Mouse (Mus musculus) macrophage (primary cell): ENCODE results near the gene Gdpd5. TPM values are rescaled to one million over a fixed set of nuclear protein-coding genes. Genes with fewer than 3 reads are reported as not detected.
"Not testable (repeated sequence)": the region's sequence is repeated elsewhere in the genome, so short reads cannot be mapped to it uniquely, and the experiment has no call there.

Experiments used
- H3K27ac ChIP-seq: fragments of 350-480 bp; formaldehyde crosslinking; 2 replicates; pipeline ENCODE4 v1.9.0; 2021
- H3K36me3 ChIP-seq: fragments of 350-480 bp; formaldehyde crosslinking; 2 replicates; pipeline ENCODE4 v1.9.0; 2021; ENCODE audit errors: inconsistent target
- H3K4me3 ChIP-seq: fragments of 350-480 bp; formaldehyde crosslinking; 2 replicates; pipeline ENCODE4 v1.9.0; 2021; ENCODE audit errors: inconsistent target
- H3K79me2 ChIP-seq: fragments of 350-480 bp; formaldehyde crosslinking; 2 replicates; pipeline ENCODE4 v1.9.0; 2021; ENCODE audit errors: inconsistent target
- WGBS: methylation state at CpG from one replicate; pipeline ENCODE4 v1.1.7; 2026; ENCODE audit warnings: inconsistent platforms; ENCODE audit not compliant: missing documents; 5-methylcytosine and 5-hydroxymethylcytosine counted together
- polyA plus RNA-seq: library from polyadenylated mRNA; stranded (reverse); fragments of 250-400 nt; gene quantifications from 3 replicates; pipeline ENCODE4 v1.2.4, GENCODE M21; 2018; ENCODE audit warnings: inconsistent platforms

Gene Gdpd5
- polyA plus RNA-seq, 1 experiment from 2014 or later, result 14.8 TPM

DNA sequence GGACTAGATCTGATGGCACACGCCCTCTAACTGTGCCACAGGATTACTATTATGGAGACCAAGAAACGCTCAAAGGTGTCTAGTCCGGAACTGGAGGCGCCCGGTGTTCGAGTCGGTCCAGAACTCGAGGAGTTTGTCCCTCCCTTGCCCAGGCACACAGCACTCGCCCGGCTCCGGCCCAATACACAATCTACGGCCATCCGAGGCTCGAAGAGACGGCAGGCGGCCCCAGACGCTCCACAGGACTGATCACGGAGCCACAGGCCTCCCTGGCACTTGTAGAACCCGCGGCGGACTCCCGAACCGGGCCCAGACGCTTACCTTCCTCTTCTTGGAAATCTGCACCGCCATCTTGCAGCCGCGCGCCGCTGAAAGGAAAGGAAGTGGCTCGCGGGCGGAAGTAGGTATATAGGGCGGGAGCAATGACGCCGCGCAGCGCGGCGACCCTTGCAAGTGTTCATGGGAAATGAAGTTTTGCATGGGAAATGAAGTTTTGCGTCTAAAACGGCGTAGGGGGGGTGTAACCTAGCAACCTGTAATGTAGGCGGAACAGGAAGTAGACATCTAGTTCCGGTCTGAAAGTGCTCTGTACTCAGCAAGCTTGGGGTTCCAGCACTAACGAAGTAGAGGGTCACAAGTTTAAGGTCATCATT, 102.2 kb downstream of the Gdpd5 start, which contains the start of gene Rps3:
Gene Rps3 (minus strand): TSS at position 468 of the 653 bp plus-strand sequence.
- peaks cover 51% of the 10 kb centered on the region for H3K79me2 ChIP-seq
- peak within 1 kb of the TSS; percentile 67 for H3K27ac ChIP-seq
- H3K36me3 ChIP-seq, result peaks cover 35% of the 10 kb centered on the region
- WGBS, result under 1% methylated on average over 40 of the region's 45 CpGs
- peak within 1 kb of the TSS; percentile 97 for H3K4me3 ChIP-seq

DNA sequence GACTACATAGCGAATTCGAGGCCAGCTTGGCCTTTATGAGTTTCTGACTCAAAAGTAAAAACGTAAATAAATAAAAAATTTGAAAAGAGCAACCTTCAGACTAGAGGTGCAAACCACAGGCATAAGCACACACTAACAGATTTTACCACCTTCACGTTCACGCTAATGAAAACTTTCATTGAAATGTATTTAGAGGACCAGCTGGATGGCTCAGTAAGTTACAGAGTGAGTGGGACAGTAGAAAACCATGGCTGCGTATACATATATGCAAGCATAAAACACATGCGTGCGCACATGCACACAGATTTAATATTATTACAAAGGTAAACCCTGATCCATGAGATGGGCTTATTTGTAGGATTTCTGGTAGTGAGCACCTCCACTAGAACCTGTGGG, 102.7 kb downstream of the Gdpd5 start:
- no peak overlapping the region for H3K4me3 ChIP-seq
- peak overlapping the region; percentile 35 for H3K27ac ChIP-seq
- peaks cover 29% of the 10 kb centered on the region for H3K36me3 ChIP-seq
- WGBS, result 41% methylated on average over 8 of the region's 8 CpGs
- H3K79me2 ChIP-seq, result peaks cover 46% of the 10 kb centered on the region

DNA sequence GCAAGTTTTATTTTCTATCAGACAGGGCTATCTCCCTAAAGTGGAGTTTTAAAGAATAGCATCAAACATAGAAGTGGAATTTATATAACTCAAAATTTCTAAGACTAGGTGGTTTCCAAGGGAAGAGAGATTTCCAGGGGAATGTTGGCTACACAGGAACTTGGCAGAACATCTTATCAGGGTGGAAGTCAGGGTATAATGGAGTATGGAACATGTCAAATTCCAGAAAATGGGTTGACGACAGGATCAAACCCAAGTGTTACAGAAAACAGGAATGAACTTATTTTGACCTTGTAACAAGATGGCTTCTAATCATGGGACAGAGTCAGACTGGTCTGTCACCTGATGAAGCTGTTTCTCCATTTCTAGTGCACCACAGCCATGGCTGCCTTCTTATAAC, 103.5 kb downstream of the Gdpd5 start:
- 92% methylated on average over 1 of the region's 1 CpGs for WGBS
- Histone ChIP-seq H3K4me3 (no peak overlapping the region), H3K79me2 (peaks cover 38% of the 10 kb centered on the region), H3K36me3 (peaks cover 22% of the 10 kb centered on the region), H3K27ac (no peak overlapping the region)

DNA sequence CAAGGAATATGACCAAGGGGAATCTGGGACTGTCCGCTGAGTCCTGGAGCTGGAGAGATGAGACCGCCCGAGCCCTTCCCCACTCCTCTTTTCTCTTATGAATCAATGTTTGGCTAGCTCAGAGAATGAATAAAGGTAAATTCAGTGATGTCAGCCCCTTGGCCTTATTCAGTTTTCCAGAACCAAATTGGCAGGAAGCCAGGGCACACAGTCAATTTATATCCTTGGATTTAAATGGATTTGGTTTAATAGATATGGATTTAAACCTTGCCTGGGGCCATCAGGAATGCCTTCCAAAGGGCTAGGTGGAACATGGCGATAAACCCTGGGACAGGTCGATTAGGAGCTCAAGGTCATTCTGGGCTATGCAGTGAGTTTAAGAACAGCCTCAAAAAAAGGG, 108.5 kb downstream of the Gdpd5 start:
- Histone ChIP-seq H3K27ac (no peak overlapping the region), H3K4me3 (no peak overlapping the region), H3K79me2 (no peaks in the 10 kb centered on the region), H3K36me3 (no peaks in the 10 kb centered on the region)
- WGBS, result 94% methylated on average over 5 of the region's 5 CpGs

DNA sequence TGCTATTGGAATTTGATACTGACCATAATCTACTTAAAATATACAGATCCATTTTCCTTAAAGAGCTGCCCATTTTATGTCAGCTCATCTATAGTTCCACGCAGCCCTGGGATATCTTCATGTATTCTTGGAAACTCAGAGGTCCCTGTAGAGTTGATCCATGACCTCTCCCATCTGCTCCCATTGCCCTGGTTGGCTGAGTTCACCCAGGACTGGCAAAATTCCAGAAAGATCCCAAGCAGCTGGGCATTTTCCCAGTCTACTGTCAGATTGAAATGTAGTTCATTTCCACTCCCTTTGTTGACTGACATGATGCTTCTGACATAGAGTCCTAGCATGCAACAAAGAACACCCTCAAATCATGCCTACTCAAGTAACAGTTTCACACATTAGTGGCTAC, 117.9 kb downstream of the Gdpd5 start:
- H3K27ac ChIP-seq, result no peak overlapping the region
- H3K79me2 ChIP-seq, result no peaks in the 10 kb centered on the region
- H3K36me3 ChIP-seq, result no peaks in the 10 kb centered on the region
- 100% methylated on average over 1 of the region's 1 CpGs for WGBS
- H3K4me3 ChIP-seq, result no peak overlapping the region

DNA sequence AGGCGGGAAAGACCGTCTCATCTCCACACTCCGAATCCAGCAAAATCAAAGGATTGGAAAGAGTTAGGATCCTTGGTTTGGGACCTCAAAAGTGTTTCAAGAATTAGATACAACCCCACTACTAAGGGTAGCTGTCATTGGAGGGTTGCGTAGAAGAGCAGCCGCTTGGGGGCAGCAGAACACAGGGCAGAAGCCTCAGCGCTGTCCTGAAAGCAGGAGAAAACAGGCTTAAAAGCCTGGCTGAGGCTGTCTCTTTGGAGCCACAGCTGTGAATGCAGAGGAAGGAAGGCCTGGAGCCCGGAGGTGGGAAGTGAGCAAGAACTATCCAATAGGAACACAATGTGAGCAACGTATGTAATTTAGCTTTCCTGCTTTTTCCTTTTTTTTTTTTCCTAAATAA, 119.0 kb downstream of the Gdpd5 start:
- H3K4me3 ChIP-seq, result no peak overlapping the region
- no peak overlapping the region for H3K27ac ChIP-seq
- H3K79me2 ChIP-seq, result no peaks in the 10 kb centered on the region
- H3K36me3 ChIP-seq, result no peaks in the 10 kb centered on the region
- WGBS, result 13% methylated on average over 8 of the region's 8 CpGs

DNA sequence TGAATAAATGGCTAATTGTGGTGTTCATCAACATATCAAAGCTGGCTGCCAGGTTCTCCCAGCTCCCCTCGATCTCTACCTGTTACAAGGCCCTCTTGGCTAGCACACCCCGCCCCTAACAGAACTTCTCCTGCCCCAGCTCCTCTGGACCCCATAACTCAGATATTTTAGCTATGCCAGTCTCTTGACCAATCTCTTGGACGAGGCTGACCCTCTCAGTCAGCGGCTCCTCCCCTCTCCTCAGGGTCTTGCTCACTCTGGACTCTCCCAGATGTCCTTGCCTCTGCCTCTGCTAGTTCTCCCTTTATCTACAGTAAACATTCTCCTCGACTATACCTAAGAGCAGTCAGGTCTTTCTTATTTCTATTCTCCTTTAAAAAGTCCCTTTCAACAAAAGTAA, 119.4 kb downstream of the Gdpd5 start:
- Histone ChIP-seq H3K36me3 (no peaks in the 10 kb centered on the region), H3K4me3 (no peak overlapping the region), H3K79me2 (no peaks in the 10 kb centered on the region), H3K27ac (no peak overlapping the region)
- WGBS, result 86% methylated on average over 5 of the region's 5 CpGs

DNA sequence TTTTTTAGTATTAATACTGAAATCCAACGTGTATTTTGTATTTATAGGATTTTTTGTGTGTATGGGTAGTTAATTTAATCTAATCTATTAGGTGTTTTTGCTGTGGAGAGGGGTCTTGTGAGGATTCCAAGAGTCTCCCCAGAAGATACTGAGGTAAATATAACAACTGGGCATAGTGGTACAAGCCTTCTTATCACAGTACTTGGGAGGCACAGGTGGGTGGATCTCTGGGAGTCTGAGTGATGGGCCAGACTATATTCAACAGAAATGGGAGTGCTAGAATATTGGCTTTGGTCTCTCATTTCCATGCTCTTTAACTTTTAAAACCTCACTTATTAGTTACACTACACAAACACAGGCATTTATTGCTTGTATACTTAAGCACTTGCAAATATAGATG, 119.9 kb downstream of the Gdpd5 start:
- H3K79me2 ChIP-seq, result no peaks in the 10 kb centered on the region
- no peak overlapping the region for H3K4me3 ChIP-seq
- H3K27ac ChIP-seq, result no peak overlapping the region
- H3K36me3 ChIP-seq, result no peaks in the 10 kb centered on the region
- 100% methylated on average over 1 of the region's 1 CpGs for WGBS

DNA sequence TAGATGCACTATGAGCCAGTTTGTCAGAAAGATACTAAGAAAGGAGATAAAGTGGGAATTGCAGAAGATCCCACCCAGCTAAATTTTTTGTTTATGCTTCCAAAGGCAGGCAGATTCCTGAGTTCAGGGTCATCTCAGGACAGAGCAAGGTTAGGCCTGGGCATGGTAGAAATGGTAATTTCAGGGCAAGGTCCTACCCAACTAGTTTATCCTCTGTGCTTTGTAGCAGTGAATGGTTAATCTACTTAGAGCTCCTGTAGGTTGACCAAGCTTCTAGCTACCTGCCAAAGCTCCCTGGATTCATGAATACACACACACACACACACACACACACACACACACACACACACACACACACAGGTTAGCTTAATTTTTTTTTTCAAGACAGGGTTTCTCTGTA, 123.3 kb downstream of the Gdpd5 start:
- H3K36me3 ChIP-seq, result no peaks in the 10 kb centered on the region
- no peak overlapping the region for H3K27ac ChIP-seq

DNA sequence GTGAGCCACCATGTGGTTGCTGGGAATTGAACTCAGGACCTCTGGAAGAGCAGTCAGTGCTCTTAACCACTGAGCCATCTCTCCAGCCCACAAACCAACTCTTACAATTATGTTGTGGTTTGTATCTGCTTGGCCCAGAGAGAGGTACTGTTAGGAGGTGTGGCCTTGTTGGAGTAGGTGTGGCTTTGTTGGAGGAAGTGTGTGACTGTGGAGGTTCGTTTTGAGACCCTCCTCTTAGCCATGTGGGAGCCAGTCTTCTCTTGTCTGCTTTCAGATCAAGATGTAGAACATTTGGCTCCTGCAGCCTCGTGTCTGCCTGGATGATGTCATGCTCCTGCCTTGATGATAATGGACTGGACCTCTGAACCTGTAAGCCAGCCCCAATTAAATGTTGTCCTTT, 127.0 kb downstream of the Gdpd5 start:
- WGBS, result 21% methylated on average over 2 of the region's 2 CpGs

More for the DNA sequence above, 123.3 kb downstream of the Gdpd5 start:
- Histone ChIP-seq H3K4me3 (no peak overlapping the region), H3K79me2 (no peaks in the 10 kb centered on the region)

DNA sequence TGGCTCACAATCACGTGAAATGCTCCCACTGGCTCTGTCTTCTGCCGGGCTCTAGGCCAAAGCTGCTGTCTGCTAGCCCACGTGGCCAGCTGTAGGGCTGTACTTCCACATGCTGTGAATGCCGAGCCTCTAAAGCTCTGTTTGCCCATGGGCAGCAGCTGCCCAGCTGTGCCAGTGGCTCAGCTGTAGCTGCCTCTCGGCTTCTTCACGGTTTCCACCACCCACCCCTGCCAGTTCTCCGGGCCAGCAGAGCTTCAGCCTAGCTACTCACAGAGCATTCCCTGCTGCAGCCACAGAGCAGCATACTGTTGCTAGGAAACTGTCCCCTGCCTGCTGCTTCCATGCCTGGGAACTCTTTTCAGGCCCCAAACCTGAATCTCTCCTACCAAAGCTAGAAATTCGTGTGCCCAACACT, 128.9 kb downstream of the Gdpd5 start:
- H3K4me3 ChIP-seq, result no peak overlapping the region
- H3K79me2 ChIP-seq, result no peaks in the 10 kb centered on the region
- H3K36me3 ChIP-seq, result no peaks in the 10 kb centered on the region
- no peak overlapping the region for H3K27ac ChIP-seq
- WGBS, result 49% methylated on average over 8 of the region's 8 CpGs

More for the DNA sequence above, 127.0 kb downstream of the Gdpd5 start:
- H3K79me2 ChIP-seq, H3K27ac ChIP-seq, H3K36me3 ChIP-seq, H3K4me3 ChIP-seq: not testable (repeated sequence)

Other genes starting within 250 kb of the Gdpd5 start
- gene Uvrag, start 240.3 kb upstream of the Gdpd5 start, polyA plus RNA-seq, result 29.6 to 32.2 TPM (median 30.1 TPM) in 3 replicates
- gene Dgat2, start 198.7 kb upstream of the Gdpd5 start, polyA plus RNA-seq, result 0.22 to 0.55 TPM (median 0.42 TPM) in 3 replicates
- gene Mogat2, start 142.8 kb upstream of the Gdpd5 start, polyA plus RNA-seq, result 0.13 TPM in 1 of 3 replicates, not detected in the others
- gene Map6, start 114.0 kb upstream of the Gdpd5 start, polyA plus RNA-seq, result 0.75 to 3.0 TPM (median 1.8 TPM) in 3 replicates
- gene Serpinh1, start 28.2 kb upstream of the Gdpd5 start, polyA plus RNA-seq, result 0.11 to 0.53 TPM in 2 of 3 replicates, not detected in the other
- 0.26 to 0.35 TPM in 2 of 3 replicates, not detected in the other for gene Klhl35, start 84.6 kb downstream of the Gdpd5 start, polyA plus RNA-seq
- gene Rps3, start 102.3 kb downstream of the Gdpd5 start, polyA plus RNA-seq, result 269 to 859 TPM (median 797 TPM) in 3 replicates
- gene Arrb1, start 154.1 kb downstream of the Gdpd5 start, polyA plus RNA-seq, result 65.3 to 97.8 TPM (median 73.5 TPM) in 3 replicates
- gene Tpbgl, start 245.7 kb downstream of the Gdpd5 start, polyA plus RNA-seq, result 1.1 to 3.4 TPM (median 2.4 TPM) in 3 replicates